Mouse (Mus musculus): ENCODE results near the gene Cdk16. TPM values are rescaled to one million over a fixed set of nuclear protein-coding genes. Genes with fewer than 3 reads are reported as not detected.
"Not testable (repeated sequence)": the region's sequence is repeated elsewhere in the genome, so short reads cannot be mapped to it uniquely, and the experiment has no call there.

Cdk16 gene
- polyA plus RNA-seq, 1 experiment from 2014 or later = 104 TPM

DNA sequence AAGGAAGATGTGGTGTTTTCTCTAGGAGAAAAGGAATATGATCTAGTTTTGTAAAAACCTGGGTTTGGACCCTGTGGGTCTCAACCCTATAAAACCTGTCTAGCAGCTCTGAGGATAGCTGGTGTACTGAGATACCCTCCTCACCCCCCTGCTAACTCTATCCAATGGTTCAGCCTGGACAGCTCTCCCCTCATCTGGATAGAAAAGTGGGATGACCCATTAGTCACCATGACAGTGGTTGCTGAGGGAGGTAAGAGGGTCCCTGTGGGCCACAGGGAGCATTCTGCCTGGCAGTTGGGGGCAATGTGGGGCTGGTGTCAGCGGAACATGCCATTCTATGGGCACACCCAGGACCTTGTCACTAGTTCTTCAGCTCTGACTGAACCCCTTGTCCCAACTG lies 4.9 kb downstream of the Cdk16 start:
- H3K27me3 ChIP-seq (replicated peaks) = no peaks in the 10 kb centered on the region
- ATAC-seq = no peak
- WGBS = 93% methylated on average over 1 of the region's 1 CpGs
- no peak overlapping the region for H3K27ac ChIP-seq
- no peak overlapping the region for H3K9ac ChIP-seq
- H3K4me3 ChIP-seq (replicated peaks) = no peak overlapping the region
- H3K9me3 ChIP-seq = no peaks in the 10 kb centered on the region
- H3K4me2 ChIP-seq (replicated peaks) = no peak overlapping the region
- no peaks in the 10 kb centered on the region for H3K4me1 ChIP-seq (replicated peaks)
- peaks cover 12% of the 10 kb centered on the region for H3K36me3 ChIP-seq

DNA sequence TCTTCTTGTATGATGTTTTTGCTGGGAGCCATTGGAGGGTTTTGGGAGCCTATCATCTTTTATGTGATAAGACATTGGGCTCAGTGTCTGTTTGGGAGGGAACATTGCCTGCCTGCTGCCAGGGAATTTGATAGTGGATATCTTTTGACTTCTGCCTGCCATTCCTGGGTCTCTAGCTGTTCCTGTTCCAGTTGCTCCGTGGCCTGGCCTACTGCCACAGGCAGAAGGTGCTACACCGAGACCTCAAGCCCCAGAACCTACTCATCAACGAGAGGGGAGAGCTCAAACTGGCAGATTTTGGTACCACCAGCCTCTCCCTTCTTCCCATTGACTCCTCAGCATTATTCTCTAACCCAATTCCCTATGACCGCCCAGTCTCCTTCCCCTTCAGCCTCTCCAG lies 8.1 kb downstream of the Cdk16 start:
- ATAC-seq = no peak
- peaks cover 12% of the 10 kb centered on the region for H3K36me3 ChIP-seq
- H3K27me3 ChIP-seq (replicated peaks) = no peaks in the 10 kb centered on the region
- no peak overlapping the region for H3K27ac ChIP-seq
- H3K9ac ChIP-seq = no peak overlapping the region
- no peaks in the 10 kb centered on the region for H3K4me1 ChIP-seq (replicated peaks)
- WGBS = 85% methylated on average over 4 of the region's 4 CpGs
- H3K4me2 ChIP-seq (replicated peaks) = no peak overlapping the region
- no peaks in the 10 kb centered on the region for H3K9me3 ChIP-seq
- H3K4me3 ChIP-seq (replicated peaks) = no peak overlapping the region

GRCm38 (mm10) chrX:20703741-20704290 lies 16.1 kb downstream of the Cdk16 start, which contains the start of gene Usp11:
Gene Usp11, plus strand, starts transcription at chrX:20703906.
- Histone ChIP-seq H3K9me3 (no peaks in the 10 kb centered on the region), H3K27ac (peak within 1 kb of the TSS; percentile 91), H3K27me3 (replicated peaks) (no peaks in the 10 kb centered on the region), H3K4me3 (replicated peaks) (peak within 1 kb of the TSS; percentile 54), H3K9ac (peak within 1 kb of the TSS; percentile 52), H3K4me1 (replicated peaks) (no peaks in the 10 kb centered on the region), H3K4me2 (replicated peaks) (peak within 1 kb of the TSS; percentile 51), H3K36me3 (no peaks in the 10 kb centered on the region)
- whole genome bisulfite sequencing = 18% methylated on average over 32 of the region's 32 CpGs
- peak; percentile 45 for ATAC-seq

DNA sequence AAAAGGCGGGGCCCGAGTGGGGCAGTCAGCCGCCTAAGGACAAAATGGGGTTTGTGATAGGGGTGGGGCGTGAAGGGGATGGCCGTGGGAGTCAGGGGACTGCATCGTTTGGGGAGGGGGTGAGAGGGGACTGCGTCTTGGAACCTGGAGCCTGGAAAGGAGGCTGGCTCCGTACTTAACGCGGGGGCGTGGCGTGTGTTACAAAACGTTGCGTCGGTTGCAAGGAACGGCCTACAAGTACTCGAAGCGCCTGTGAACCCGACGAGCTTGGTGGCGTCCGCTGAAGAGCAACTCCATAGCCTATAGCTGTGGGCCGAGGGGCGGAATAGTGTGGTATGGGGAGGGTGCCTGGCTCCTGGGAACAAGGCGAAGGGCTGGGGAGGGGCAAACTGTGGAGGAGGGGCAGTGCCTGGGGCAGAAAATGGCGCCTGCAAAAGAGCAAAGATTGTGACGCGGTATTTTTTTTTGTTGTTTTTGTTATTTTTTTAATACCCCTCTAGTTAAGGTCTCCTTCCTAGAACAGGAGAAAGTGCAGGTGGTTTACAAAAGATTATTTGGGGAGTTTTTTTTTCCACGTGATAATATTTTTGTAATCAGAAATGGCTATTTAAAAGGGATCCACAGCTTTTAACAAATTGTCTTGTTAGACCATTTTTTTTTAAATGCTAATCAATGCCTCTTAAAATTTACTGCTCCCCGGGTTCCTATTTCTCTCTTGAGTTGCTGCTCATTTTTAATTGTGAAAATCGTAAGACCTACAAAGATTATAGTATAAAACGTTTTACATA lies 16.7 kb downstream of the Cdk16 start:
- Histone ChIP-seq H3K9ac (peak overlapping the region; percentile 52), H3K4me2 (replicated peaks) (peak overlapping the region; percentile 51), H3K27ac (peak overlapping the region; percentile 91), H3K36me3 (no peaks in the 10 kb centered on the region), H3K4me3 (replicated peaks) (peak overlapping the region; percentile 54), H3K9me3 (no peaks in the 10 kb centered on the region), H3K27me3 (replicated peaks) (no peaks in the 10 kb centered on the region), H3K4me1 (replicated peaks) (no peaks in the 10 kb centered on the region)
- ATAC-seq = peak; percentile 97
- 19% methylated on average over 32 of the region's 32 CpGs for WGBS

DNA sequence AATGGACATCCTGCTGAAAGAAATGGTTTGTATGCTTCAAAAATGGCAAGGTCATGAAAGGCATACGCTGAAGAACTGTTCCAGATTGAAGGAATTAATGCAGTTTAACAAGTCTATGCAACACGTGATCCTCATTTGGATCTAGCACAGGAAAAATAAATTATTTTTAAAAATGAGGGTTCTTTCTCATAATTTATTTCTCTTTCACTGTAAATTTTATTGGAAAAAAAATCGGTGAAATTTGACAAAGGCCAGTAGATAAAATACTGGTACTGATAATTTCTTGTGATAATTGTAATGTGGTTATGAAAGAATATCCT lies 17.3 kb downstream of the Cdk16 start:
- no peak overlapping the region for H3K27ac ChIP-seq
- no peak overlapping the region for H3K9ac ChIP-seq
- H3K4me2 ChIP-seq (replicated peaks) = 0 out of 2 replicates have a peak overlapping the region, but pooled peaks have one; percentile 14
- H3K4me1 ChIP-seq (replicated peaks) = no peaks in the 10 kb centered on the region
- H3K27me3 ChIP-seq (replicated peaks) = no peaks in the 10 kb centered on the region
- H3K4me3 ChIP-seq (replicated peaks) = peak overlapping the region; percentile 54; the same call in 1 of the 2 replicates
- ATAC-seq = no peak
- 31% methylated on average over 3 of the region's 3 CpGs for WGBS
- no peaks in the 10 kb centered on the region for H3K9me3 ChIP-seq
- no peaks in the 10 kb centered on the region for H3K36me3 ChIP-seq

DNA sequence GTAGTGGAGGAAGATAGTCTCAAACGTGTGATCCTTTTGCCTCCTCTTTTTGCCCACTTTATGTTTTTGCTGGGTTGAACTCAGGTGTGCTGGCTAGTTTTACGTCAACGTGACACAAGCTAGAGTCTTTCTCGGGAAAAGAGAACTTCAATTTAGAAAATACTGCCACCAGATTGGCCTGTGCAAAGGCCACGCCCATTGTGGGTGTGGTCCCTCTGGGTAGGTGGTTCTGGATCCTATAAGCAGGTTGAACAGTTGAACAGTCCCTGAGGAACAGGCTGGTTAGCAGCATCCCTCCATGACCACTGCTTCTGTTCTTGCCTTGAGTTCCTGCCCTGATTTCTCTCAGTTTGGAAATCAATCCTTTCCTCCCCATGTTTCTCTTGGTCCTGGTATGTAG lies 40.9 kb downstream of the Cdk16 start:
- ATAC-seq = no peak
- Histone ChIP-seq H3K27me3 (replicated peaks) (no peaks in the 10 kb centered on the region), H3K36me3 (no peaks in the 10 kb centered on the region), H3K9ac (no peak overlapping the region), H3K4me1 (replicated peaks) (no peaks in the 10 kb centered on the region), H3K4me3 (replicated peaks) (no peak overlapping the region), H3K9me3 (no peaks in the 10 kb centered on the region), H3K4me2 (replicated peaks) (no peak overlapping the region), H3K27ac (no peak overlapping the region)
- WGBS = 70% methylated on average over 5 of the region's 5 CpGs

- WGBS = 46% methylated on average over 10 of the region's 10 CpGs
- not testable (repeated sequence) for H3K4me3 ChIP-seq (replicated peaks); H3K36me3 ChIP-seq; H3K27ac ChIP-seq; H3K27me3 ChIP-seq (replicated peaks); H3K9ac ChIP-seq; H3K9me3 ChIP-seq; H3K4me2 ChIP-seq (replicated peaks); H3K4me1 ChIP-seq (replicated peaks)
- ATAC-seq = 0 out of 2 replicates have a peak, but pooled peaks have one; percentile 39
Measured at GRCm38 (mm10) chrX:20730048-20730447, 42.3 kb downstream of the Cdk16 start.

DNA sequence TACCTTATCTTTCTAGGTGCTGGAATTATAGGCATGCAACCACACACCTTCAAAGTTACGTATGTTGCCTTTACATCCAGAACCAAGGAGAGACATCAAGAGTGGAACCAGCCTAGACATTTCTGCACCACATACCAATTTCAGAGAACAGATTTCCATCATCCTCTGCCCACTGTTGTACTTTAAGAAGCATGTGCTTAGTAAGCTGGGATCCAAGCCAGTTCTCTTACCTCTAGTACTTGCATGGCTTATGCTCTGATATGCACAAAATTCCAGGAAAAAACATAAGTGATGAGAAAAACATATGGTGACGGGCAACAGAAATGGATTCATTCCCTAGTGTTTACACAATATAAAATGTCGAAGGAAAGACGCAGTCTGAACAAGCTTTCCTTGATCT lies 48.7 kb downstream of the Cdk16 start:
- Histone ChIP-seq H3K4me3 (replicated peaks) (no peak overlapping the region), H3K4me2 (replicated peaks) (no peak overlapping the region), H3K27me3 (replicated peaks) (no peaks in the 10 kb centered on the region), H3K27ac (no peak overlapping the region), H3K9me3 (no peaks in the 10 kb centered on the region), H3K36me3 (no peaks in the 10 kb centered on the region), H3K9ac (no peak overlapping the region), H3K4me1 (replicated peaks) (no peaks in the 10 kb centered on the region)
- ATAC-seq = no peak
- WGBS = 71% methylated on average over 4 of the region's 4 CpGs

DNA sequence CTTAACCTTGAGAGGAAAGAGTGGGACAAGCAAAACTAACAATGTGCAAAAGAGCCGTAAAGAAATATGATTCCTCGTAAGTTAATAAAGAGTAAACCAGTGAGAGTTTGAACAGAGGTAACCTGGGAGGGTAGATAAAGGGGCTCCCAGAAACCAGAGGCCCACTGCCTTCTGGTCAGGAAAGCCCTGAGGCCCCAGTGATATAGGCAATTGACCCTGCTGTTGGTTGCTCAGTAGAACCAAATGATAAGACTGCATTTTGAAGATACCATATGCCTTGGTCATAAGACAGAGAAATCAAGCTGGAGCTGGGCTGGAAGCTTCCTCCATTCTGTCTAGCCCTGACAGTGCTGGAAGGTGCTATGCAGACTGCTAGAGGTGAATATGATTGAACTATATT lies 61.1 kb downstream of the Cdk16 start:
- H3K9ac ChIP-seq = no peak overlapping the region
- no peaks in the 10 kb centered on the region for H3K4me1 ChIP-seq (replicated peaks)
- no peak for ATAC-seq
- 74% methylated on average over 2 of the region's 2 CpGs for WGBS
- no peak overlapping the region for H3K27ac ChIP-seq
- no peaks in the 10 kb centered on the region for H3K36me3 ChIP-seq
- H3K4me3 ChIP-seq (replicated peaks) = no peak overlapping the region
- no peaks in the 10 kb centered on the region for H3K9me3 ChIP-seq
- no peaks in the 10 kb centered on the region for H3K27me3 ChIP-seq (replicated peaks)
- H3K4me2 ChIP-seq (replicated peaks) = no peak overlapping the region

Other genes starting within 250 kb of the Cdk16 start
- gene Rgn, start 138.2 kb upstream of the Cdk16 start, polyA plus RNA-seq (2015; fragmentation: Nextera tagmentation; extraction: Ambion mirVana) = 47.6 and 49.7 TPM in 2 replicates
- gene Rbm10, start 70.5 kb upstream of the Cdk16 start, polyA plus RNA-seq (2015; fragmentation: Nextera tagmentation; extraction: Ambion mirVana) = 52.7 and 57.8 TPM in 2 replicates
- 251 and 275 TPM in 2 replicates for gene Ndufb11, start 70.3 kb upstream of the Cdk16 start, polyA plus RNA-seq (2015; fragmentation: Nextera tagmentation; extraction: Ambion mirVana)
- 176 and 185 TPM in 2 replicates for gene Uba1, start 29.6 kb upstream of the Cdk16 start, polyA plus RNA-seq (2015; fragmentation: Nextera tagmentation; extraction: Ambion mirVana)
- gene Usp11, start 16.0 kb downstream of the Cdk16 start, polyA plus RNA-seq (2015; fragmentation: Nextera tagmentation; extraction: Ambion mirVana) = 27.9 and 28.4 TPM in 2 replicates
- gene Araf, start 109.9 kb downstream of the Cdk16 start, polyA plus RNA-seq (2015; fragmentation: Nextera tagmentation; extraction: Ambion mirVana) = 97.5 and 110 TPM in 2 replicates
- 18.2 and 20.0 TPM in 2 replicates for gene Timp1, start 182.2 kb downstream of the Cdk16 start, polyA plus RNA-seq (2015; fragmentation: Nextera tagmentation; extraction: Ambion mirVana)
- gene Syn1, start 233.1 kb downstream of the Cdk16 start, polyA plus RNA-seq (2015; fragmentation: Nextera tagmentation; extraction: Ambion mirVana) = 2.5 and 2.6 TPM in 2 replicates
- gene Cfp, start 243.6 kb downstream of the Cdk16 start, polyA plus RNA-seq (2015; fragmentation: Nextera tagmentation; extraction: Ambion mirVana) = 5.2 and 7.5 TPM in 2 replicates

All from intestine, embryonic 15.5 days (tissue).